Mouse (Mus musculus) thymus, postnatal 25 days (tissue): ENCODE data around the gene Exosc7.
A peak's percentile ranks its signal among the peaks of the same experiment; 100 is the strongest.

Experiments used
- DNase-seq: peaks from one replicate; pipeline ENCODE4 v3.0.0; 2022

Exosc7 gene

GRCm38 (mm10) chr9:123112805-123113521 is at the start of gene Exosc7, which contains the start of gene Zdhhc3:
Gene Exosc7, plus strand, starts transcription at chr9:123113215.
Gene Zdhhc3, minus strand, starts transcription at chr9:123113205.
- DNase-seq = peak; percentile 86

- no peak for DNase-seq
Measured at GRCm38 (mm10) chr9:123079149-123079548, 33.9 kb upstream of the Exosc7 start.

- DNase-seq = no peak
Measured at GRCm38 (mm10) chr9:123080355-123080754, 32.7 kb upstream of the Exosc7 start.

- no peak for DNase-seq
Measured at GRCm38 (mm10) chr9:123080796-123081195, 32.2 kb upstream of the Exosc7 start.

GRCm38 (mm10) chr9:123085373-123085772 is 27.6 kb upstream of the Exosc7 start:
- DNase-seq = no peak

GRCm38 (mm10) chr9:123087558-123087957 is 25.5 kb upstream of the Exosc7 start:
- peak; percentile 3 for DNase-seq

- no peak for DNase-seq
Measured at GRCm38 (mm10) chr9:123090844-123091243, 22.2 kb upstream of the Exosc7 start.

- no peak for DNase-seq
Measured at GRCm38 (mm10) chr9:123099631-123100455, 13.2 kb upstream of the Exosc7 start.

- no peak for DNase-seq
Measured at GRCm38 (mm10) chr9:123103425-123103824, 9.6 kb upstream of the Exosc7 start.

- no peak for DNase-seq
Measured at GRCm38 (mm10) chr9:123104362-123104761, 8.7 kb upstream of the Exosc7 start.

GRCm38 (mm10) chr9:123107186-123107585 is 5.8 kb upstream of the Exosc7 start:
- DNase-seq = no peak

- DNase-seq = no peak
Measured at GRCm38 (mm10) chr9:123109188-123109587, 3.8 kb upstream of the Exosc7 start.

GRCm38 (mm10) chr9:123111751-123112221 is 1.2 kb upstream of the Exosc7 start:
- DNase-seq = no peak

GRCm38 (mm10) chr9:123113931-123114330 is 916 bp downstream of the Exosc7 start:
- no peak for DNase-seq

- DNase-seq = no peak
Measured at GRCm38 (mm10) chr9:123115566-123115965, 2.6 kb downstream of the Exosc7 start.

GRCm38 (mm10) chr9:123123017-123123416 is 10.0 kb downstream of the Exosc7 start:
- DNase-seq = no peak

- no peak for DNase-seq
Measured at GRCm38 (mm10) chr9:123123571-123124412, 10.8 kb downstream of the Exosc7 start.

GRCm38 (mm10) chr9:123124413-123124981 is 11.5 kb downstream of the Exosc7 start:
- no peak for DNase-seq

GRCm38 (mm10) chr9:123127663-123128062 is 14.6 kb downstream of the Exosc7 start:
- DNase-seq = no peak

GRCm38 (mm10) chr9:123132994-123133393 is 20.0 kb downstream of the Exosc7 start:
- DNase-seq = no peak

- no peak for DNase-seq
Measured at GRCm38 (mm10) chr9:123136953-123137682, 24.1 kb downstream of the Exosc7 start.
